Mouse (Mus musculus): ENCODE measurements around the gene Nes. TPM values are rescaled to one million over a fixed set of nuclear protein-coding genes. Genes with fewer than 3 reads are reported as not detected.

Nes gene
- polyA plus RNA-seq, 1 experiment from 2014 or later = 42.0 TPM

Other genes starting within 250 kb of the Nes start
- gene Lrrc71, start 222.5 kb upstream of the Nes start, polyA plus RNA-seq (2016; fragmentation: Nextera tagmentation; extraction: Ambion mirVana) = 0.28 and 0.31 TPM in 2 replicates
- gene Ntrk1, start 175.9 kb upstream of the Nes start, polyA plus RNA-seq (2016; fragmentation: Nextera tagmentation; extraction: Ambion mirVana) = 40.0 and 51.7 TPM in 2 replicates
- gene Insrr, start 174.1 kb upstream of the Nes start, polyA plus RNA-seq (2016; fragmentation: Nextera tagmentation; extraction: Ambion mirVana) = 1.7 and 1.9 TPM in 2 replicates
- gene Pear1, start 146.8 kb upstream of the Nes start, polyA plus RNA-seq (2016; fragmentation: Nextera tagmentation; extraction: Ambion mirVana) = 14.4 and 15.1 TPM in 2 replicates
- 0.08 TPM in 1 of 2 replicates, not detected in the other for gene Sh2d2a, start 124.3 kb upstream of the Nes start, polyA plus RNA-seq (2016; fragmentation: Nextera tagmentation; extraction: Ambion mirVana)
- gene Prcc, start 85.5 kb upstream of the Nes start, polyA plus RNA-seq (2016; fragmentation: Nextera tagmentation; extraction: Ambion mirVana) = 15.5 and 16.0 TPM in 2 replicates
- 246 and 270 TPM in 2 replicates for gene Hdgf, start 64.8 kb upstream of the Nes start, polyA plus RNA-seq (2016; fragmentation: Nextera tagmentation; extraction: Ambion mirVana)
- 71.4 and 72.9 TPM in 2 replicates for gene Mrpl24, start 51.6 kb upstream of the Nes start, polyA plus RNA-seq (2016; fragmentation: Nextera tagmentation; extraction: Ambion mirVana)
- gene Isg20l2, start 40.8 kb upstream of the Nes start, polyA plus RNA-seq (2016; fragmentation: Nextera tagmentation; extraction: Ambion mirVana) = 75.4 and 80.1 TPM in 2 replicates
- 23.2 and 23.8 TPM in 2 replicates for gene Rrnad1, start 40.4 kb upstream of the Nes start, polyA plus RNA-seq (2016; fragmentation: Nextera tagmentation; extraction: Ambion mirVana)
- 467 and 481 TPM in 2 replicates for gene Crabp2, start 22.4 kb upstream of the Nes start, polyA plus RNA-seq (2016; fragmentation: Nextera tagmentation; extraction: Ambion mirVana)
- 0.15 and 0.39 TPM in 2 replicates for gene Bcan, start 29.2 kb downstream of the Nes start, polyA plus RNA-seq (2016; fragmentation: Nextera tagmentation; extraction: Ambion mirVana)
- gene Hapln2, start 56.5 kb downstream of the Nes start, polyA plus RNA-seq (2016; fragmentation: Nextera tagmentation; extraction: Ambion mirVana) = 0.09 and 0.34 TPM in 2 replicates
- 32.7 and 34.6 TPM in 2 replicates for gene Gpatch4, start 72.0 kb downstream of the Nes start, polyA plus RNA-seq (2016; fragmentation: Nextera tagmentation; extraction: Ambion mirVana)
- 183 and 187 TPM in 2 replicates for gene Naxe, start 87.4 kb downstream of the Nes start, polyA plus RNA-seq (2016; fragmentation: Nextera tagmentation; extraction: Ambion mirVana)
- 0.32 and 0.46 TPM in 2 replicates for gene Ttc24, start 107.2 kb downstream of the Nes start, polyA plus RNA-seq (2016; fragmentation: Nextera tagmentation; extraction: Ambion mirVana)
- 24.4 and 25.8 TPM in 2 replicates for gene Iqgap3, start 110.9 kb downstream of the Nes start, polyA plus RNA-seq (2016; fragmentation: Nextera tagmentation; extraction: Ambion mirVana)
- gene Mef2d, start 171.3 kb downstream of the Nes start, polyA plus RNA-seq (2016; fragmentation: Nextera tagmentation; extraction: Ambion mirVana) = 16.9 and 17.7 TPM in 2 replicates

Measured in embryonic facial prominence, embryonic 12.5 days (tissue).